Mouse (Mus musculus) layer of hippocampus, postnatal 36 days (tissue): ENCODE results near the gene Nxf3. TPM values are rescaled to one million over a fixed set of nuclear protein-coding genes. Genes with fewer than 3 reads are reported as not detected.

ENCODE experiments used
- total RNA-seq, 2 experiments: library from RNA; stranded (reverse); gene quantifications; 2 replicates each; pipeline ENCODE4 v1.2.3; 2021

The Nxf3 gene
- total RNA-seq, 2 experiments from 2014 or later = not detected

Other genes starting within 250 kb of the Nxf3 start
- 100 to 1,000 TPM; 187 to 189 TPM for gene Gprasp2, start 246.2 kb downstream of the Nxf3 start, total RNA-seq
- gene Arxes2, start 91.4 kb downstream of the Nxf3 start, total RNA-seq = 10 to 100 TPM; 61.9 to 75.4 TPM
- gene Arxes1, start 51.9 kb downstream of the Nxf3 start, total RNA-seq = 10 to 100 TPM; 36.2 to 41.9 TPM
- 100 to 1,000 TPM; 329 to 377 TPM for gene Bex2, start 17.0 kb downstream of the Nxf3 start, total RNA-seq
- 10 to 100 TPM; 15.3 to 21.0 TPM for gene Bex4, start 53.7 kb upstream of the Nxf3 start, total RNA-seq
- gene Tceal8, start 87.1 kb upstream of the Nxf3 start, total RNA-seq = 10 to 100 TPM; 35.0 to 39.0 TPM
- gene Tceal5, start 118.6 kb upstream of the Nxf3 start, total RNA-seq = 100 to 1,000 TPM in 1 of 2 experiments, 10 to 100 TPM in 1; 98.7 to 127 TPM
- 1 to 10 TPM in 1 of 2 experiments, under 1 TPM in 1; 0.68 to 1.5 TPM for gene Tceal7, start 129.5 kb upstream of the Nxf3 start, total RNA-seq
- gene Bex1, start 130.3 kb upstream of the Nxf3 start, total RNA-seq = 10 to 100 TPM; 63.5 to 71.5 TPM
- 10 to 100 TPM; 91.3 to 99.3 TPM for gene Tceal9, start 159.8 kb upstream of the Nxf3 start, total RNA-seq
- gene Bex3, start 185.0 kb upstream of the Nxf3 start, total RNA-seq = 100 to 1,000 TPM; 288 to 298 TPM